Mouse (Mus musculus) kidney, embryonic 14.5 days (tissue): ENCODE measurements around the gene Tmem186. TPM values are rescaled to one million over a fixed set of nuclear protein-coding genes. Genes with fewer than 3 reads are reported as not detected.

Experiments used
- ATAC-seq: fragments of 200-750 bp; cut with Nextera tagmentation; 2 replicates; pipeline ENCODE4 v1.8.0; 2017; ENCODE audit warnings: moderate number of reproducible peaks, mild to moderate bottlenecking, moderate TSS enrichment, moderate library complexity; ENCODE audit not compliant: low FRiP score, low TSS enrichment
- H3K27ac ChIP-seq: fragments of 300-500 bp; sonication (generic); 2 replicates; pipeline ENCODE4 v1.5.1; 2014; ENCODE audit warnings: low read depth, mild to moderate bottlenecking, low read length, moderate library complexity, mixed read lengths
- H3K27me3 ChIP-seq: fragments of 300-500 bp; sonication (generic); 2 replicates; pipeline ENCODE4 v1.6.1; 2014; ENCODE audit warnings: mild to moderate bottlenecking, low read length; ENCODE audit not compliant: control insufficient read depth, insufficient read depth
- H3K36me3 ChIP-seq: fragments of 300-500 bp; sonication (generic); 2 replicates; pipeline ENCODE4 v1.6.1; 2014; ENCODE audit warnings: low read length, mixed read lengths; ENCODE audit not compliant: control insufficient read depth, insufficient read depth
- H3K4me1 ChIP-seq: fragments of 300-500 bp; sonication (generic); 2 replicates; pipeline ENCODE4 v1.6.1; 2014; ENCODE audit warnings: low read length, mixed read lengths; ENCODE audit not compliant: control insufficient read depth, insufficient read depth
- H3K4me2 ChIP-seq: fragments of 300-500 bp; sonication (generic); replicated peaks from 2 replicates; pipeline ENCODE4 v1.6.1; 2014; ENCODE audit warnings: low read depth, mild to moderate bottlenecking, low read length
- H3K4me3 ChIP-seq: fragments of 300-500 bp; sonication (generic); 2 replicates; pipeline ENCODE4 v1.5.1; 2014; ENCODE audit warnings: mild to moderate bottlenecking, low read length
- H3K9ac ChIP-seq: fragments of 300-500 bp; sonication (generic); 2 replicates; pipeline ENCODE4 v1.6.1; 2014; ENCODE audit warnings: low read depth, mild to moderate bottlenecking, low read length, moderate library complexity
- H3K9me3 ChIP-seq: fragments of 300-500 bp; sonication (generic); 2 replicates; pipeline ENCODE4 v1.6.1; 2016; ENCODE audit warnings: low read length; ENCODE audit not compliant: control insufficient read depth
- WGBS: fragments of 180-500 bp; shearing (Covaris S2); extraction: QIAGEN DNeasy Blood & Tissue Kit; methylation state at CpG from one replicate; pipeline ENCODE4 v1.1.7; 2014; 5-methylcytosine and 5-hydroxymethylcytosine counted together
- polyA plus RNA-seq: library from polyadenylated mRNA; unstranded; fragments of >200 nt; fragmentation: Nextera tagmentation; extraction: Ambion mirVana; gene quantifications from 2 replicates; pipeline ENCODE4 v1.2.1, GENCODE M21; 2014

Gene Tmem186
- polyA plus RNA-seq, 1 experiment from 2014 or later: 13.7 TPM

GRCm38 (mm10) chr16:8613039-8613438, 24.5 kb downstream of the Tmem186 start:
- ATAC-seq: no peak

GRCm38 (mm10) chr16:8612214-8613005, 25.1 kb downstream of the Tmem186 start:
- peaks cover 4% of the 10 kb centered on the region; the same call in 1 of the 2 replicates for H3K36me3 ChIP-seq
- no peak overlapping the region for H3K4me2 ChIP-seq
- no peak overlapping the region for H3K9ac ChIP-seq
- H3K4me3 ChIP-seq: no peak overlapping the region
- H3K9me3 ChIP-seq: no peaks in the 10 kb centered on the region
- WGBS: 89% methylated on average over 8 of the region's 8 CpGs
- no peak overlapping the region for H3K27ac ChIP-seq
- no peaks in the 10 kb centered on the region for H3K27me3 ChIP-seq
- H3K4me1 ChIP-seq: no peaks in the 10 kb centered on the region
- ATAC-seq: no peak

More at GRCm38 (mm10) chr16:8613039-8613438, 24.5 kb downstream of the Tmem186 start:
- Histone ChIP-seq H3K27me3 (no peaks in the 10 kb centered on the region), H3K27ac (no peak overlapping the region), H3K4me2 (no peak overlapping the region), H3K9ac (no peak overlapping the region), H3K9me3 (no peaks in the 10 kb centered on the region), H3K4me1 (no peaks in the 10 kb centered on the region), H3K36me3 (peaks cover 4% of the 10 kb centered on the region; the same call in 1 of the 2 replicates), H3K4me3 (no peak overlapping the region)
- WGBS: 83% methylated on average over 4 of the region's 4 CpGs

- Histone ChIP-seq H3K36me3 (peaks cover 4% of the 10 kb centered on the region; the same call in 1 of the 2 replicates), H3K27ac (no peak overlapping the region)
- 56% methylated on average over 3 of the region's 3 CpGs for WGBS
Measured at GRCm38 (mm10) chr16:8610397-8610796, 27.1 kb downstream of the Tmem186 start.

GRCm38 (mm10) chr16:8603789-8604188, 33.7 kb downstream of the Tmem186 start:
- H3K9ac ChIP-seq: no peak overlapping the region
- ATAC-seq: no peak
- no peak overlapping the region for H3K4me3 ChIP-seq
- H3K27ac ChIP-seq: no peak overlapping the region
- no peaks in the 10 kb centered on the region for H3K4me1 ChIP-seq
- H3K9me3 ChIP-seq: no peaks in the 10 kb centered on the region
- peaks cover 7% of the 10 kb centered on the region; the same call in 1 of the 2 replicates for H3K36me3 ChIP-seq
- H3K27me3 ChIP-seq: no peaks in the 10 kb centered on the region
- no peak overlapping the region for H3K4me2 ChIP-seq
- WGBS: 91% methylated on average over 3 of the region's 3 CpGs

More at GRCm38 (mm10) chr16:8610397-8610796, 27.1 kb downstream of the Tmem186 start:
- no peaks in the 10 kb centered on the region for H3K9me3 ChIP-seq
- no peak overlapping the region for H3K9ac ChIP-seq
- no peak overlapping the region for H3K4me3 ChIP-seq
- ATAC-seq: no peak
- no peak overlapping the region for H3K4me2 ChIP-seq
- H3K4me1 ChIP-seq: no peaks in the 10 kb centered on the region
- no peaks in the 10 kb centered on the region for H3K27me3 ChIP-seq

GRCm38 (mm10) chr16:8597516-8597915, 40.0 kb downstream of the Tmem186 start:
- Histone ChIP-seq H3K9me3 (no peaks in the 10 kb centered on the region), H3K36me3 (peaks cover under 1% of the 10 kb centered on the region; the same call in 1 of the 2 replicates), H3K27me3 (no peaks in the 10 kb centered on the region), H3K4me3 (no peak overlapping the region), H3K4me2 (no peak overlapping the region), H3K27ac (no peak overlapping the region), H3K4me1 (no peaks in the 10 kb centered on the region), H3K9ac (no peak overlapping the region)
- no peak for ATAC-seq
- WGBS: 85% methylated on average over 5 of the region's 5 CpGs

- no peaks in the 10 kb centered on the region for H3K27me3 ChIP-seq
- H3K4me2 ChIP-seq: no peak overlapping the region
- no peak overlapping the region for H3K27ac ChIP-seq
- WGBS: 46% methylated on average over 4 of the region's 4 CpGs
- no peaks in the 10 kb centered on the region for H3K36me3 ChIP-seq
- H3K4me1 ChIP-seq: no peaks in the 10 kb centered on the region
- no peak overlapping the region for H3K9ac ChIP-seq
- ATAC-seq: peak; percentile 46; the same call in 1 of the 2 replicates
- no peak overlapping the region for H3K4me3 ChIP-seq
- no peaks in the 10 kb centered on the region for H3K9me3 ChIP-seq
Measured at GRCm38 (mm10) chr16:8596336-8596735, 41.2 kb downstream of the Tmem186 start.

GRCm38 (mm10) chr16:8595411-8595810, 42.1 kb downstream of the Tmem186 start:
- WGBS: 74% methylated on average over 4 of the region's 4 CpGs
- no peaks in the 10 kb centered on the region for H3K9me3 ChIP-seq

GRCm38 (mm10) chr16:8585056-8585455, 52.5 kb downstream of the Tmem186 start:
- no peak overlapping the region for H3K4me3 ChIP-seq
- peaks cover 20% of the 10 kb centered on the region for H3K36me3 ChIP-seq
- H3K27ac ChIP-seq: no peak overlapping the region
- 84% methylated on average over 5 of the region's 5 CpGs for WGBS
- H3K9ac ChIP-seq: no peak overlapping the region
- H3K9me3 ChIP-seq: no peaks in the 10 kb centered on the region
- H3K4me2 ChIP-seq: no peak overlapping the region
- no peak for ATAC-seq
- no peaks in the 10 kb centered on the region for H3K27me3 ChIP-seq
- H3K4me1 ChIP-seq: no peaks in the 10 kb centered on the region

More at GRCm38 (mm10) chr16:8595411-8595810, 42.1 kb downstream of the Tmem186 start:
- Histone ChIP-seq H3K9ac (no peak overlapping the region), H3K4me2 (no peak overlapping the region), H3K27me3 (no peaks in the 10 kb centered on the region), H3K4me1 (no peaks in the 10 kb centered on the region), H3K27ac (no peak overlapping the region), H3K4me3 (no peak overlapping the region), H3K36me3 (no peaks in the 10 kb centered on the region)
- ATAC-seq: no peak

GRCm38 (mm10) chr16:8584248-8584647, 53.3 kb downstream of the Tmem186 start:
- 91% methylated on average over 1 of the region's 1 CpGs for WGBS
- no peak for ATAC-seq
- Histone ChIP-seq H3K27ac (no peak overlapping the region), H3K9ac (no peak overlapping the region), H3K36me3 (peaks cover 17% of the 10 kb centered on the region), H3K4me1 (no peaks in the 10 kb centered on the region), H3K4me2 (no peak overlapping the region), H3K9me3 (no peaks in the 10 kb centered on the region), H3K27me3 (no peaks in the 10 kb centered on the region), H3K4me3 (no peak overlapping the region)
